Mouse (Mus musculus) heart, embryonic 12.5 days (tissue): Measurements from ENCODE around the gene Olfml2b. TPM values are rescaled to one million over a fixed set of nuclear protein-coding genes. Genes with fewer than 3 reads are reported as not detected.

ENCODE experiments used
- ATAC-seq: fragments of 200-750 bp; cut with Nextera tagmentation; 2 replicates; pipeline ENCODE4 v1.8.0; 2017; ENCODE audit warnings: moderate TSS enrichment, moderate library complexity; ENCODE audit not compliant: insufficient number of reproducible peaks, low FRiP score
- H3K27ac ChIP-seq: fragments of 300-500 bp; sonication (generic); 2 replicates; pipeline ENCODE4 v1.5.1; 2016; ENCODE audit warnings: mild to moderate bottlenecking, moderate library complexity; ENCODE audit not compliant: poor library complexity, severe bottlenecking
- H3K27me3 ChIP-seq: fragments of 300-500 bp; sonication (generic); replicated peaks from 2 replicates; pipeline ENCODE4 v1.6.1; 2016; ENCODE audit warnings: mild to moderate bottlenecking, moderate library complexity
- H3K36me3 ChIP-seq: fragments of 300-500 bp; sonication (generic); 2 replicates; pipeline ENCODE4 v1.6.1; 2016; ENCODE audit warnings: mild to moderate bottlenecking, moderate library complexity
- H3K4me1 ChIP-seq: fragments of 300-500 bp; sonication (generic); replicated peaks from 2 replicates; pipeline ENCODE4 v1.6.1; 2016; ENCODE audit warnings: mild to moderate bottlenecking
- H3K4me2 ChIP-seq: fragments of 300-500 bp; sonication (generic); 2 replicates; pipeline ENCODE4 v1.6.1; 2016; ENCODE audit warnings: mild to moderate bottlenecking, moderate library complexity
- H3K4me3 ChIP-seq: fragments of 300-500 bp; sonication (generic); 2 replicates; pipeline ENCODE4 v1.5.1; 2016; ENCODE audit warnings: mild to moderate bottlenecking
- H3K9ac ChIP-seq: fragments of 300-500 bp; sonication (generic); 2 replicates; pipeline ENCODE4 v1.6.1; 2016; ENCODE audit warnings: mild to moderate bottlenecking, moderate library complexity
- H3K9me3 ChIP-seq: fragments of 300-500 bp; sonication (generic); replicated peaks from 2 replicates; pipeline ENCODE4 v1.6.1; 2016; ENCODE audit warnings: mild to moderate bottlenecking, moderate library complexity
- WGBS: fragments of 180-500 bp; shearing (Covaris S2); methylation state at CpG from one replicate; pipeline ENCODE4 v1.1.7; 2016; 5-methylcytosine and 5-hydroxymethylcytosine counted together
- polyA plus RNA-seq: library from polyadenylated mRNA; unstranded; fragments of >200 nt; fragmentation: Nextera tagmentation; extraction: Ambion mirVana; gene quantifications from 2 replicates; pipeline ENCODE4 v1.2.1, GENCODE M21; 2016

Gene Olfml2b
- polyA plus RNA-seq, 1 experiment from 2014 or later, result 45.9 TPM

DNA sequence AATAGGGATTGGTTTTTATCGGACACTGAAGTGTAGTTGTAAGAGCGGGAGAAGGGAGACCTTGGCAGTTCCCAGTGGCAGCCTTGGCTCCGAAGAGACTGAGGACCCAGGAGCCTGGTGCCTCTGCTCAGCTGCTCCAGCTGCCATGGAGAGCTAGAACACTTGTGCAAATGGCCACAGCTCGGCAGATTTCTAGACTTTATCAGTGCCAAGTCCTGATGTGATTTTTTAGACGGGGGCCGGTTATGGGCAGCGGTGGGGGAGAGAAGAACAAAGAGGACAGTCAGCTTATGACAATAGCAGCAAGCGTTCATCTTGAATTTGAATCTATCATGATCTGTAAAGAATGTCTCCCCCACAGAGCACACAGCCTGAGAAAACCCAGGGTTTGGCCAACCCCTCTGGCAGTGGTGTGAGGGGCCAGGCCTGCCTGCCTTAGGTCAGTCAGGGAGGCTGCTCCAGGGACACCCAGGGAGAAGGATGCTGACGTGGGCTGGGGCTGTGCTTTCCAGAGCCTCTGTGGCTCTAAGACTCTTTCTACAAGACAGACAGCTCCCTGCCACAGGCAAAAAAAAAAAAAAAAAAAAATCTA, 29.9 kb downstream of the Olfml2b start:
- H3K9ac ChIP-seq, result no peak overlapping the region
- no peak for ATAC-seq

DNA sequence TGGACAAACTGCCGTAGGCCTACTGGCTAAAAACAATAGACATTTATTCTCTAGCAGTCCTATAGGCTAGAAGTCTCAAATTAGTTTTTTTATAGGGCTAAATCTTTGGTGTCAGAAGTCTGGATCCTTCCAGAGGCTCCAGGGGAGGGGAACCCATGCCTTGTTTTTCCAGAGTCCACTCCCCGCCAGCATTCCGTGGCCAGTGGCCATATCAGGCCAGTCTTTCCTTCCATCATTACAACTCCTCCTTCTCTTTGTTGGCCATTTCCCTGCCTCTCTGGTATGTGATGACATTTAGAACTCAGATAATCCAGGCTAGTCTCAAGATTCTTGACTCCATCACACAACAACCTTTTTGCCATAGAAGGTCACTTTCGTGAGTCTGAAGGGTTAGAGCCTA, 33.3 kb downstream of the Olfml2b start:
- Histone ChIP-seq H3K27ac (no peak overlapping the region), H3K9ac (no peak overlapping the region), H3K36me3 (peaks cover 46% of the 10 kb centered on the region), H3K4me3 (no peak overlapping the region), H3K9me3 (peaks cover 11% of the 10 kb centered on the region; the same call in 1 of the 2 replicates), H3K27me3 (no peaks in the 10 kb centered on the region), H3K4me2 (no peak overlapping the region), H3K4me1 (peaks cover 22% of the 10 kb centered on the region)
- WGBS, result 63% methylated on average over 4 of the region's 4 CpGs
- ATAC-seq, result no peak

More for the DNA sequence above, 29.9 kb downstream of the Olfml2b start:
- H3K27me3 ChIP-seq, result no peaks in the 10 kb centered on the region
- peaks cover 62% of the 10 kb centered on the region for H3K36me3 ChIP-seq
- H3K4me2 ChIP-seq, result no peak overlapping the region
- no peak overlapping the region for H3K4me3 ChIP-seq
- H3K9me3 ChIP-seq, result peaks cover 11% of the 10 kb centered on the region; the same call in 1 of the 2 replicates
- no peak overlapping the region for H3K27ac ChIP-seq
- WGBS, result 65% methylated on average over 9 of the region's 9 CpGs
- H3K4me1 ChIP-seq, result peaks cover 25% of the 10 kb centered on the region

DNA sequence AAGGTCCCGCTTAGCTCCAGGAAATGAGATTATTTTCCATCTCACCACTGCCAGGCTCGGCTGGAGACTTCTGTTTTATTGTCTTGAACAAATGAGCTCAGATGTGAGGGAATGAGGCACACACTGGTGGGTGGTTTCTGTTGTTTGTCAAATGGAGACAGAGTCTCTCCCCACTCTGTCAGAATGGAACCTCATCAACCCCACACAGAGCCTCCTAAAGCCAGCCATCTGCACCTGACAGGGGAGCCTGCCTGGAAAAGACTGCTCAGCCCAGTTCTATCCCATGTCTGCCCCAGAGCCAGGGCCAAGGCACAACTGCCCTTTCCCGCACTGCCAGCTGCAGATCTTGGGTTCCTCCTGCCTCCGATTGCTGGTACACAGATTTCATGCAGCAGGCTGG, 34.5 kb downstream of the Olfml2b start:
- no peak for ATAC-seq
- 59% methylated on average over 4 of the region's 4 CpGs for WGBS
- H3K36me3 ChIP-seq, result peaks cover 58% of the 10 kb centered on the region

DNA sequence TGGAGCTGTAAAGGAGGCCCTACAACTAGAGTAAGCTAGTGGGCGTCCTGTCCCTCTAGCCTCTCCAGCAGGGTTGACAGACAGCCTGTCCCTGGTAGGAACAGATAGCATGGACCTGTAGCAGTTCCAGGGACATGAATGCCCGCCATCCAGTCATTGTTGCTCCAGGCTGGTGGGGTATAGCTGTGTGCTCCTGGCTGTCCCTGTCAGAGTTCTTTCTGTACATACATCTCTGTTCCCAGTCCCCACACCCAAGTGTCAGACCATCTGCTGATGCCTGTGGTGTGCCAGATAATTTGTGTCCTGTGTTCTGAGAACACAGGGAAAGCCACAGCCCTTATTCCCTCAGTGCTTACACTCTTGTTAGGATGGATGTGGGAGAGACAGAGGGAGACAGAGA, 35.3 kb downstream of the Olfml2b start:
- no peak overlapping the region for H3K9ac ChIP-seq
- H3K4me2 ChIP-seq, result no peak overlapping the region
- peaks cover 22% of the 10 kb centered on the region for H3K4me1 ChIP-seq
- WGBS, result 73% methylated on average over 2 of the region's 2 CpGs
- no peak overlapping the region for H3K27ac ChIP-seq
- ATAC-seq, result no peak
- no peak overlapping the region for H3K4me3 ChIP-seq
- H3K9me3 ChIP-seq, result peaks cover 11% of the 10 kb centered on the region; the same call in 1 of the 2 replicates
- peaks cover 63% of the 10 kb centered on the region for H3K36me3 ChIP-seq
- no peaks in the 10 kb centered on the region for H3K27me3 ChIP-seq

More for the DNA sequence above, 34.5 kb downstream of the Olfml2b start:
- H3K4me2 ChIP-seq, result no peak overlapping the region
- H3K27ac ChIP-seq, result no peak overlapping the region
- H3K27me3 ChIP-seq, result no peaks in the 10 kb centered on the region
- H3K4me1 ChIP-seq, result peaks cover 22% of the 10 kb centered on the region
- H3K9me3 ChIP-seq, result peaks cover 11% of the 10 kb centered on the region; the same call in 1 of the 2 replicates
- H3K9ac ChIP-seq, result no peak overlapping the region
- H3K4me3 ChIP-seq, result no peak overlapping the region

DNA sequence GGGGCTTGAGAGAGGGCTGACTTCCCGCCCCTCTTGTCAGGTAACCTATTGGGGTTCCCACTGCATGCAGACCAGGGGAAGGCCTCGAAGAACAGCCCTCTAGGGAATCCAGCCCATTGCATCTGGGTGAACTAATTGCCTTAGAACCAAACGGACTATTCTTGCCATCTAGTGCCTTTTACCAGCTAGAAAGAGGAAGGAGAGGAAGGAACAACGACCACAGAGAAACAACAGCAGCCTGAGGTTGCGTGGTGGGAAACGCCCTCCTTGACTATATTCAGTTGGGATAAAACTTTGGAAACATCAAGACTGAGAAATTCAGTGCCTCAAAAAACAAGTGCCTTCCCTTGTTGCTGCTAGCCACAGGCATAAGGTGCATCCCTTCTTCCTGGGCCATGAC, 39.5 kb downstream of the Olfml2b start:
- no peak overlapping the region for H3K27ac ChIP-seq
- no peak overlapping the region for H3K4me2 ChIP-seq
- peaks cover 7% of the 10 kb centered on the region for H3K4me1 ChIP-seq
- peaks cover 32% of the 10 kb centered on the region for H3K36me3 ChIP-seq
- H3K9me3 ChIP-seq, result no peaks in the 10 kb centered on the region
- H3K27me3 ChIP-seq, result no peaks in the 10 kb centered on the region
- no peak overlapping the region for H3K4me3 ChIP-seq
- WGBS, result 73% methylated on average over 6 of the region's 6 CpGs
- no peak overlapping the region for H3K9ac ChIP-seq
- ATAC-seq, result no peak

DNA sequence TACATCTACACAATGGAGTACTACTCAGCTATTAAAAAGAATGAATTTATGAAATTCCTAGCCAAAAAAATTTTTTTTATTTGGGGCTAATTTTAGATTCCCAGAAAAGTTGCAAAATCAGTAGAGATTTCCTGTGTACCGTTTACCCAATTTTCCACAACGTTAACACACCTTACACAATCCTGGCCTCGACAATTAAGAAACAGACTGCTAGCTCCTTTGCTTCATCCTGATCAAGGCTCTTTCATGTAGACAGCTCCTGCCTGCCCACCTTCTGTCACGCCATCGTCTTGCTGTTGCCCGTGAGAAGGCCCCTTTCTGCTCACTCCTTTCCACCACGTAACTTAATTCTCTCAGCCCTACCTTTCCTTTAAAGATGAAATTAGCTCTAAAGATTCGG, 45.4 kb downstream of the Olfml2b start:
- Histone ChIP-seq H3K4me3 (no peak overlapping the region), H3K9me3 (no peaks in the 10 kb centered on the region), H3K36me3 (no peaks in the 10 kb centered on the region), H3K27ac (no peak overlapping the region), H3K4me1 (peaks cover 3% of the 10 kb centered on the region), H3K9ac (no peak overlapping the region), H3K4me2 (no peak overlapping the region), H3K27me3 (no peaks in the 10 kb centered on the region)
- no peak for ATAC-seq
- 85% methylated on average over 8 of the region's 8 CpGs for WGBS

DNA sequence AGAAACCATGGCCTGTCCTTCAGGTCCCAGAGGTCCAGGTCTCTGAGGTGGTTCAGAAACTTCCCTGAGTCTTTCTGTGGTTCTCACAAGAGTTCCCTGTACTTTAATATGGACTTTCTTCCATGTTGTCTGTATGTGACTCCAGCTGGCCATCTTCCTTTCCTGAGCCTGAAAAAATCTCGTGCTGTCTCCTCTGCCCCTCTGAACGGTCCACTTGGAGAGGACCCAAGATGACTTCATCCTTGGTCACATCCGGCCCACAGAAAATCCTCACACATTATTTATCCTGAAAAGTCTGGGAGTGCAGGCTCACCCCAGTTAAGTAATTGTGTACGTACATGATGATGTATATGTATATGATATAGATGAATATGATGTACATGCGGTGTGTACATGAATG, 47.0 kb downstream of the Olfml2b start:
- H3K9me3 ChIP-seq, result no peaks in the 10 kb centered on the region
- no peak overlapping the region for H3K9ac ChIP-seq
- H3K36me3 ChIP-seq, result no peaks in the 10 kb centered on the region
- no peak overlapping the region for H3K4me2 ChIP-seq
- peaks cover 9% of the 10 kb centered on the region for H3K4me1 ChIP-seq
- H3K27ac ChIP-seq, result no peak overlapping the region
- no peaks in the 10 kb centered on the region for H3K27me3 ChIP-seq
- WGBS, result 84% methylated on average over 5 of the region's 5 CpGs
- no peak for ATAC-seq
- no peak overlapping the region for H3K4me3 ChIP-seq

DNA sequence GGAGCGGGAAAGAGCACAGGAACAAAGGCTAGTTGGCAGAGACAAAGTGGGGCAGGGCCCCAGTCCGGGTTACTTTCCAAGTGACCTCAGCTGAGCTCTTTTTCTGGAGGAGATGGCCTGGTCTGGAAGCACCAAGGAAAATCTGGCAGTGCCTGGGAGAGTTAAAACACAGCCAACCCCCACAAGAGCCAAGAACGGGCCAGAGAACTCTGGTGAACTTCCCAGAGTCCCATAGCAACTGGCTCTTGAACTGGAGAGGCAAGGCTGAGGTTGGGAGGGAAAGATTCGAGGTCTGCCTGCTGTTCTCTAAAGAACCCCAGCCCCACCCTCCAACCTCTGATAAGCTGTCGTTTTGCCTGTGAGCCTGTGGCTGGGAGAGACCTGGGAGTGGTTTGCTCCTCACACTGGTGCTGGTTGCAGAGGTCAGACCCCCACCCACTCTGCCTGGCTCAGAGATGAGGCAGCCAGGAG, 50.5 kb downstream of the Olfml2b start:
- Histone ChIP-seq H3K9ac (no peak overlapping the region), H3K9me3 (no peaks in the 10 kb centered on the region), H3K27ac (no peak overlapping the region), H3K4me1 (peaks cover 13% of the 10 kb centered on the region), H3K4me2 (no peak overlapping the region), H3K27me3 (no peaks in the 10 kb centered on the region), H3K4me3 (no peak overlapping the region), H3K36me3 (no peaks in the 10 kb centered on the region)
- 36% methylated on average over 5 of the region's 5 CpGs for WGBS
- no peak for ATAC-seq

DNA sequence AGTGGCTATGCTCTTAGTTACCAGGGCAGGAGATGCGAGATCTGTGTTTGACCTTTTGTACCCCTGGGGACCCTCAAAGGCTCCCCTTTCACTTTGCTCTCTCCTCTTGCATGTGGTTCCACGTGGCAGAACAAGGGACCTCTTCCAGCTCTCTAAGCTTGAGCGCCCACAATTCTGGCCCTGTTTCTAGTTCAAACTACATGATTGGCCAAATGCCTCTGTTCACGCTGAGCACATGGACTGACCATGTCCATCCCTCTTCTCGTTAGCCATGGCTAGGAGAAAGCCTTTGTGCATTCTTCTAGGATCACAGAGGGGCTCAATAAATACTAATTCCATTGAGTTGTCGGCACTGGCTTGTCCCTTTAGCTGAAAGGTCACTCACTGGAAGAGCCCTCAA, 51.0 kb downstream of the Olfml2b start:
- no peak overlapping the region for H3K9ac ChIP-seq
- H3K4me2 ChIP-seq, result no peak overlapping the region
- H3K4me3 ChIP-seq, result no peak overlapping the region
- no peaks in the 10 kb centered on the region for H3K36me3 ChIP-seq
- H3K27me3 ChIP-seq, result no peaks in the 10 kb centered on the region
- no peak overlapping the region for H3K27ac ChIP-seq
- peaks cover 13% of the 10 kb centered on the region for H3K4me1 ChIP-seq
- H3K9me3 ChIP-seq, result no peaks in the 10 kb centered on the region
- no peak for ATAC-seq
- 74% methylated on average over 6 of the region's 6 CpGs for WGBS

DNA sequence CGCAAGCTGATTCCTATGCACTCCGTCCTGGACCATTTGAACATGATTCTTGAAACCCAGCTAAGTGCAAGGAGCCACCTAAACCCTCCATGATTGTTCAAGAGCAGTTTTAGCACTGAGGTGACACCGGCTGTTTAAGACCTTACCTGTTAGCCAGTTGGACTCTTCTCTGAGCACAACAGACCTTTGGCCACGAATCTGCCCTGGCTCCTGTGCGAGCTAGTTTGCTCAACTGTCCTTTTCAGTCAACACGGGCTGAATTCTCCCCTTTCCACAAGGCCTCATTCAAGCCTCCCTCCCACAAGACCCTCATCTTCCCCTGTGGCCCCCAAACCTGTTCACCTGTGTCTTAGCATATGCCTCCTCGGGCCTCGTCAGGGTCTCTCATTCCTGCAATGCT, 52.7 kb downstream of the Olfml2b start:
- H3K27me3 ChIP-seq, result no peaks in the 10 kb centered on the region
- H3K4me3 ChIP-seq, result no peak overlapping the region
- H3K9ac ChIP-seq, result no peak overlapping the region
- peaks cover 13% of the 10 kb centered on the region for H3K4me1 ChIP-seq
- ATAC-seq, result no peak
- no peak overlapping the region for H3K4me2 ChIP-seq
- WGBS, result 89% methylated on average over 8 of the region's 8 CpGs
- no peaks in the 10 kb centered on the region for H3K9me3 ChIP-seq
- H3K36me3 ChIP-seq, result no peaks in the 10 kb centered on the region
- H3K27ac ChIP-seq, result no peak overlapping the region

DNA sequence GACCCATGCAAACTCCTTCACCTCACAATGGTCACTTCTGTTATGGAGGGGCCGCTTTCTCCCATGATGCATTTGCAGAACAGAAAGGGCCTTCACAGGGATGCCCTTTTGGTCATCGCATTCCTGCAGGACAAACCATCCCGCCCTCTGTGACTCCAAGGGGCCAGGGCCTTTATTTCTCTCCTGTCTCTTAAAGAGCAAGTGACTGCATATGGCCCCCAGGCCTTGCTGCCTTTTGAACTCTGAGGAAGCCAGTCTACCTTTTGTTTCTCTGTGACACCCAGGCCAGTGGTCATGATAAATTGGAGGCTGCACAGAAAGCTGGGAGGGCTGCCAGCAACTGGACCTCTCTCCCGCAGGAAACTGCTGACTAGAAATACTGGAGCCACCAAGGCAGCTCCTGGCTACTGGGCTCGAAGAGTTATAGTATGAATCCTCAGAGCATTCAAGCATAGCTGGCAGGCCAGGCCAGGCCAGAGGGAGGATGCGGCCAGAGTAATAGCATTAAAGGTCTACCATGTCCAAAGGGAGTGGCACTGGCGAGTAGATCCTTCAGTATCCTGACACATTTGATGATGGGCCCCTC, 53.5 kb downstream of the Olfml2b start:
- 84% methylated on average over 7 of the region's 7 CpGs for WGBS
- Histone ChIP-seq H3K36me3 (no peaks in the 10 kb centered on the region), H3K9ac (no peak overlapping the region), H3K4me1 (peaks cover 13% of the 10 kb centered on the region), H3K4me3 (no peak overlapping the region), H3K27me3 (no peaks in the 10 kb centered on the region), H3K9me3 (no peaks in the 10 kb centered on the region), H3K4me2 (no peak overlapping the region), H3K27ac (no peak overlapping the region)
- no peak for ATAC-seq

DNA sequence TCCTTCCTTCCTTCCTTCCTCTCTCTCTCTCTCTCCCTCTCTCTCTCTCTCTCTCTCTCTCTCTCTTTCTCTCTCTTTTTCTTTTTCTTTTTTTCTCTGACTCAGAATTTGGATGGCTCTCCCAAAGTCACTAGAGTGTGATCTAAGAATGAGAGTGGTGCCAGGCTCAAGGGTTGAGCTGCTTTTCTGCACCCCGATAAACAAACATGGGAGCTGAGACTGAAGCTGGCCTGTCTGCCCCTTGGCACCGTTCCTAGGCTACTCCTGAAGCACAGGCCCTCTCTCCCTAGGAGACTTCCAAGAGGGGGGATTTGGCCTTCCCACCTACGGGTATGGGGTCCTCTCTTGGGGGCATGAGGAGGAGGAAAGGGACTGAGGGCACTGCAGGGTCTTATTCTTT, 54.4 kb downstream of the Olfml2b start:
- Histone ChIP-seq H3K4me3 (no peak overlapping the region), H3K9ac (no peak overlapping the region), H3K4me2 (no peak overlapping the region), H3K27ac (no peak overlapping the region), H3K27me3 (no peaks in the 10 kb centered on the region), H3K9me3 (no peaks in the 10 kb centered on the region), H3K4me1 (peaks cover 13% of the 10 kb centered on the region), H3K36me3 (no peaks in the 10 kb centered on the region)
- no peak for ATAC-seq
- 81% methylated on average over 3 of the region's 3 CpGs for WGBS
